Mouse (Mus musculus): ENCODE results near the gene Chtop. TPM values are rescaled to one million over a fixed set of nuclear protein-coding genes. Genes with fewer than 3 reads are reported as not detected.

The Chtop gene
- polyA plus RNA-seq, 1 experiment from 2014 or later, result 109 TPM

- Histone ChIP-seq H3K9me3 (ENCODE audit: low read depth, low read length) (no peaks in the 10 kb centered on the region), H3K4me2 (no peak overlapping the region), H3K4me1 (ENCODE audit: insufficient read depth) (peaks cover 4% of the 10 kb centered on the region), H3K9ac (no peak overlapping the region), H3K4me3 (ENCODE audit: low read depth, low read length) (no peak overlapping the region), H3K27me3 (ENCODE audit: insufficient read depth, low read length) (no peaks in the 10 kb centered on the region; the same call in 1 of the 2 replicates), H3K27ac (ENCODE audit: low read depth) (no peak overlapping the region), H3K36me3 (ENCODE audit: insufficient read depth) (no peaks in the 10 kb centered on the region)
- no peak for ATAC-seq (ENCODE audit: insufficient read depth)
- no peak for DNase-seq
- 70% methylated on average over 4 of the region's 4 CpGs for WGBS
- no peak for TF ChIP-seq CTCF (IDR thresholded peaks at IDR 0.05; ENCODE audit: low read depth)
These were observed 8.4 kb upstream of the Chtop start for GRCm38 (mm10) chr3:90517711-90518110.

DNA sequence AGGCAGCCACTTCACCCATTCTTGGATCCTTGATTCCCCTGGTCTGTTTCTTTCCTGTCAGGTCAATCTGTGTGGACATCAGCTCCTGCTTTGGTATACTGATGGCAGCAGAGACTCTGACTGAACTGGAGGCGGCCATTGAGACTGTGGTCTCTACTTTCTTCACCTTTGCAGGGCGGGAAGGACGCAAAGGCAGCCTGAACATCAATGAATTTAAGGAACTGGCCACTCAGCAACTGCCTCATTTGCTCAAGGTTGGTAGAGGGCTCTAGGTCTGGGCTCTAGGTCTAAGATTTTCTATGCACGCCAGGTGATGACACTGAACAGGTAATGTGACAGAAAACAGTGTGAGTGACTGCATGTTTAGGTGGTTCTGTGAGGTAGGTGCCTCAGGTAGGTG, 6.5 kb upstream of the Chtop start:
- TF ChIP-seq CTCF (IDR thresholded peaks at IDR 0.05; ENCODE audit: low read depth), result no peak
- Histone ChIP-seq H3K9me3 (ENCODE audit: low read depth, low read length) (no peaks in the 10 kb centered on the region), H3K9ac (no peak overlapping the region), H3K4me1 (ENCODE audit: insufficient read depth) (peaks cover 4% of the 10 kb centered on the region), H3K4me3 (ENCODE audit: low read depth, low read length) (no peak overlapping the region), H3K36me3 (ENCODE audit: insufficient read depth) (no peaks in the 10 kb centered on the region), H3K4me2 (peak overlapping the region; percentile 86; the same call in 1 of the 2 replicates), H3K27ac (ENCODE audit: low read depth) (no peak overlapping the region), H3K27me3 (ENCODE audit: insufficient read depth, low read length) (no peaks in the 10 kb centered on the region; the same call in 1 of the 2 replicates)
- WGBS, result 94% methylated on average over 4 of the region's 4 CpGs
- no peak for ATAC-seq (ENCODE audit: insufficient read depth)
- DNase-seq, result no peak

- peak; percentile 50 for DNase-seq
- H3K27ac ChIP-seq (ENCODE audit: low read depth), result 0 out of 2 replicates have a peak overlapping the region, but pooled peaks have one; percentile 25
- peaks cover 4% of the 10 kb centered on the region for H3K4me1 ChIP-seq (ENCODE audit: insufficient read depth)
- no peaks in the 10 kb centered on the region for H3K36me3 ChIP-seq (ENCODE audit: insufficient read depth)
- peak overlapping the region; percentile 86 for H3K4me2 ChIP-seq
- peak overlapping the region; percentile 54 for H3K9ac ChIP-seq
- peak overlapping the region; percentile 42 for H3K4me3 ChIP-seq (ENCODE audit: low read depth, low read length)
- WGBS, result 21% methylated on average over 1 of the region's 1 CpGs
- no peak for TF ChIP-seq CTCF (IDR thresholded peaks at IDR 0.05; ENCODE audit: low read depth)
- peak; percentile 22; the same call in 1 of the 2 replicates for ATAC-seq (ENCODE audit: insufficient read depth)
- H3K9me3 ChIP-seq (ENCODE audit: low read depth, low read length), result no peaks in the 10 kb centered on the region
- H3K27me3 ChIP-seq (ENCODE audit: insufficient read depth, low read length), result no peaks in the 10 kb centered on the region; the same call in 1 of the 2 replicates
These were observed 5.9 kb upstream of the Chtop start for GRCm38 (mm10) chr3:90515242-90515641.

DNA sequence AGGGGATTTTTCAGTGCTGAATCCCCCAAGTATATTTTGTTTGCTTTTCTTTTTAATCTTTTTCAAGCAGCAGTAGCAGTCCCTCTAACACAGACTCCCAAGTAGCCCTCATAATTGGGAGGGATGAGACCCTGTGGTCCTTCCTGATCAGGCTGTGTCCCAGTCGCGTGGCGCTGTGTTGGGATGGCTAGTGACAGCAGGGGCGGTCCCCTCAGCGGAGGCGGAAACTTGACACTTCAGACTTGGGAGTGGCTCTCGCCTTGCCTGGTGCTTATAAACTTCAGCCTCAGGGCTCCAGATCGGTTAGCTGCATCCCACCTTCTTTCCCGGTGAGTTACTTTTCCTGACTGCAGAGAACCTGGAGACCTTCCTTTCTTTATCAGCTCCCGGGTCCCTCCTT, 5.4 kb upstream of the Chtop start:
- DNase-seq (peak; percentile 84), ATAC-seq (ENCODE audit: insufficient read depth) (peak; percentile 88)
- peak overlapping the region; percentile 86 for H3K4me2 ChIP-seq
- peak overlapping the region; percentile 54 for H3K9ac ChIP-seq
- no peaks in the 10 kb centered on the region for H3K36me3 ChIP-seq (ENCODE audit: insufficient read depth)
- H3K4me1 ChIP-seq (ENCODE audit: insufficient read depth), result peaks cover 4% of the 10 kb centered on the region
- peak overlapping the region; percentile 25; the same call in 1 of the 2 replicates for H3K27ac ChIP-seq (ENCODE audit: low read depth)
- no peaks in the 10 kb centered on the region; the same call in 1 of the 2 replicates for H3K27me3 ChIP-seq (ENCODE audit: insufficient read depth, low read length)
- TF ChIP-seq CTCF (IDR thresholded peaks at IDR 0.05; ENCODE audit: low read depth), result no peak
- no peaks in the 10 kb centered on the region for H3K9me3 ChIP-seq (ENCODE audit: low read depth, low read length)
- WGBS, result under 1% methylated on average over 10 of the region's 10 CpGs
- peak overlapping the region; percentile 42 for H3K4me3 ChIP-seq (ENCODE audit: low read depth, low read length)

DNA sequence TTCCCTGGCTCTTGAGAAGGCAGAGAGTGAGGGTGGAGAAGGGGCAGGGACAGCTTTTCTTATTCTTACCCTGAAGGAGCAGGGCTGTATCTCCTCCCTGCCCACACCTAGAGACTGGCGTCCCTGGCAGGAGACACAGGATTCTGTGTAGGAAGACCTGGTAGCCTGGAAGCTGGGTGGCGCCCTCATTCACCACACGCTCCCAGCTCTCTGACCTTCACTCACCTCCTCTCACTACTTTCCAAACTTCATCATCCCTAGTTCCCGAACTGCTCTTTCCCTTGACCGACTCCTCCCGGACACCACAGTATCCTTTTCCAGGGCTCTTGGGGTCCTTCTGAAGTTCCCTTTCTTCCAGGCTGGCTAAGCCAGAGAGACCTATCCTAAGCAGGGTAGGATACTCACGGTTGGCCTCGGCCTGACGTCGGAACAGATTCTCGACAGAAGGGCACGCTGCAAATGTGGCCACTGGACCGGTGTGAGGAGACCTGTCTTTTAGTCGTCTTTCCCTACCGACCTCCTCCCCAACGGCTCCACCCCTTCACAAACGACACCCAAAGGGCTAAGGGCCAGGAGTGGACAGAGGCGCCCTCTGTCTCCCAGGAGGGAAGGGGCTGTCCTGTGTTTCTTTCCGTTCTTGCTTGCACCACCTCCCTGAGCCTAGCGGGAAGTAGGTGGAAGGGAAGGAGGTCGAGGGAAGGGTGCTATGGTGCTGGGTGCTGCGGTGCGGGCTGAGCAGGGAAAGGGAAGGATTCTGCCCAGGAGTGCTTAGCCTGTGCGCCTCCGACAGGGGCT, 4.7 kb upstream of the Chtop start, which contains the start of the genes S100a1 and S100a13:
S100a1 (minus strand) TSS at position 597 of the 795 bp plus-strand sequence.
S100a13 (plus strand) TSS at position 640 of the 795 bp plus-strand sequence.
- no peaks in the 10 kb centered on the region for H3K36me3 ChIP-seq (ENCODE audit: insufficient read depth)
- peak within 1 kb of the TSS; percentile 86 for H3K4me2 ChIP-seq
- H3K4me3 ChIP-seq (ENCODE audit: low read depth, low read length), result peak within 1 kb of the TSS; percentile 42
- no peaks in the 10 kb centered on the region for H3K9me3 ChIP-seq (ENCODE audit: low read depth, low read length)
- peaks cover 4% of the 10 kb centered on the region for H3K4me1 ChIP-seq (ENCODE audit: insufficient read depth)
- WGBS, result 3% methylated on average over 24 of the region's 25 CpGs
- peak; percentile 42; the same call in 1 of the 2 replicates for TF ChIP-seq CTCF (IDR thresholded peaks at IDR 0.05; ENCODE audit: low read depth)
- DNase-seq, result peak; percentile 66
- H3K9ac ChIP-seq, result peak within 1 kb of the TSS; percentile 54
- H3K27me3 ChIP-seq (ENCODE audit: insufficient read depth, low read length), result no peaks in the 10 kb centered on the region; the same call in 1 of the 2 replicates
- ATAC-seq (ENCODE audit: insufficient read depth), result peak; percentile 38
- peak within 1 kb of the TSS; percentile 25; the same call in 1 of the 2 replicates for H3K27ac ChIP-seq (ENCODE audit: low read depth)

DNA sequence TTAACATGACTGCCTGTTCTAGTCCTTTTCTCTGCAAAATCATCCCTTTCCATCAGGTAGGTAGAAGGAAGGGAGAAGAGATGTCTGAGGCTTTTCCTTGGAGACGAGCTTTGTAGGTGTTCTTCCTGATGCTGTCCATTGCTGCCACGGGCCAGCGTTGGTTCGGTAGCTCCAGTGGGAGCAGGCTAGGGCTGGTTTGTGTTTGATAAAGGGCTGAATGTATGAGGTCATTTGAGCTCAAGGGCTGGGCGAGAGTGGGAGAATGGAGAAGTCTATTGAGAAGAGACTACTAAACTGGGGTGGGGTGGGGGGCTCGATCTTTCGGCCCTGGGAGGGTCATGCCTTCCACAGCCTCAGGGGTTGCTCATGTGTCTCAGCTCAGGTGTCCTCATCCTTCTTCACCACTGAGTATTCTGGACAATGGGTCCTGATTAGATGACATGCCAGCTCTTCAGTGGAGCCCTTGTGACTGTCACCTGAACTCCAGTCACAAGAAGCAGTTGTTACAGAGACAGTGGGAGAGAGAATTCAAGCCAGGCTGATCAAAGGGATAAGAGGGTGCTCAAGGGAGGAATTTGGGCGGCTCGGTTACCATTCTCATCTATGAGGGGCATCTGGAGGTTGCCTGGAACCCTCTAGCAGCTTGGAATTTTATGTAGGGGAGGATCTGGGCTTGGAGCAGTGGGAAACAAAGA, 3.8 kb upstream of the Chtop start:
- no peak overlapping the region for H3K27ac ChIP-seq (ENCODE audit: low read depth)

More for the DNA sequence above, 3.8 kb upstream of the Chtop start:
- peak overlapping the region; percentile 86; the same call in 1 of the 2 replicates for H3K4me2 ChIP-seq
- ATAC-seq (ENCODE audit: insufficient read depth) (no peak), DNase-seq (no peak)
- H3K9me3 ChIP-seq (ENCODE audit: low read depth, low read length), result no peaks in the 10 kb centered on the region
- no peaks in the 10 kb centered on the region; the same call in 1 of the 2 replicates for H3K27me3 ChIP-seq (ENCODE audit: insufficient read depth, low read length)
- no peaks in the 10 kb centered on the region for H3K36me3 ChIP-seq (ENCODE audit: insufficient read depth)
- WGBS, result 71% methylated on average over 9 of the region's 9 CpGs
- H3K4me3 ChIP-seq (ENCODE audit: low read depth, low read length), result peak overlapping the region; percentile 42
- H3K9ac ChIP-seq, result no peak overlapping the region
- H3K4me1 ChIP-seq (ENCODE audit: insufficient read depth), result peaks cover 6% of the 10 kb centered on the region
- TF ChIP-seq CTCF (IDR thresholded peaks at IDR 0.05; ENCODE audit: low read depth), result no peak

Measured in lung, embryonic 14.5 days (tissue).